Mouse (Mus musculus): ENCODE measurements around the gene Rxrb. TPM values are rescaled to one million over a fixed set of nuclear protein-coding genes. Genes with fewer than 3 reads are reported as not detected.

Gene Rxrb
- polyA plus RNA-seq, 1 experiment from 2014 or later, result 35.7 TPM

GRCm38 (mm10) chr17:34072091-34072490, 40.5 kb downstream of the Rxrb start:
- H3K27ac ChIP-seq (ENCODE audit: low read length), result no peak overlapping the region
- TF ChIP-seq EP300 (IDR thresholded peaks at IDR 0.05) (no peak), CTCF (IDR thresholded peaks at IDR 0.05) (no peak)
- H3K4me3 ChIP-seq (ENCODE audit: low read depth, low read length), result no peak overlapping the region
- H3K27me3 ChIP-seq (replicated peaks; ENCODE audit: insufficient read depth, low read length), result peaks cover 9% of the 10 kb centered on the region; the same call in 1 of the 2 replicates
- ATAC-seq, result no peak
- no peak overlapping the region for H3K9ac ChIP-seq (replicated peaks; ENCODE audit: low read depth)
- no peaks in the 10 kb centered on the region for H3K36me3 ChIP-seq (ENCODE audit: insufficient read depth, low read length)
- no peaks in the 10 kb centered on the region for H3K4me1 ChIP-seq (ENCODE audit: insufficient read depth, low read depth, low read length)
- no peaks in the 10 kb centered on the region for H3K9me3 ChIP-seq (ENCODE audit: low read length)
- DNase-seq (ENCODE audit: low spot score), result peak; percentile 33
- WGBS, result 64% methylated on average over 5 of the region's 5 CpGs
- no peak overlapping the region for H3K4me2 ChIP-seq (replicated peaks; ENCODE audit: low read depth, low read length)

GRCm38 (mm10) chr17:34075271-34075670, 43.7 kb downstream of the Rxrb start:
- peak; percentile 50 for DNase-seq (ENCODE audit: low spot score)
- no peak overlapping the region for H3K4me3 ChIP-seq (ENCODE audit: low read depth, low read length)
- no peaks in the 10 kb centered on the region for H3K4me1 ChIP-seq (ENCODE audit: insufficient read depth, low read depth, low read length)
- 38% methylated on average over 7 of the region's 7 CpGs for WGBS
- peak; percentile 72 for TF ChIP-seq CTCF (IDR thresholded peaks at IDR 0.05)
- no peak for TF ChIP-seq EP300 (IDR thresholded peaks at IDR 0.05)
- no peak overlapping the region for H3K27ac ChIP-seq (ENCODE audit: low read length)
- no peak for ATAC-seq
- peaks cover 14% of the 10 kb centered on the region; the same call in 1 of the 2 replicates for H3K27me3 ChIP-seq (replicated peaks; ENCODE audit: insufficient read depth, low read length)
- H3K4me2 ChIP-seq (replicated peaks; ENCODE audit: low read depth, low read length), result no peak overlapping the region
- no peak overlapping the region for H3K9ac ChIP-seq (replicated peaks; ENCODE audit: low read depth)
- H3K36me3 ChIP-seq (ENCODE audit: insufficient read depth, low read length), result no peaks in the 10 kb centered on the region
- no peaks in the 10 kb centered on the region for H3K9me3 ChIP-seq (ENCODE audit: low read length)

GRCm38 (mm10) chr17:34077549-34077948, 45.9 kb downstream of the Rxrb start:
- peak; percentile 54; the same call in 1 of the 2 replicates for ATAC-seq

GRCm38 (mm10) chr17:34078148-34078547, 46.5 kb downstream of the Rxrb start:
- no peak overlapping the region for H3K4me3 ChIP-seq (ENCODE audit: low read depth, low read length)
- ATAC-seq, result no peak
- no peak for DNase-seq (ENCODE audit: low spot score)
- no peak overlapping the region for H3K27ac ChIP-seq (ENCODE audit: low read length)
- H3K4me1 ChIP-seq (ENCODE audit: insufficient read depth, low read depth, low read length), result no peaks in the 10 kb centered on the region
- H3K27me3 ChIP-seq (replicated peaks; ENCODE audit: insufficient read depth, low read length), result peaks cover 14% of the 10 kb centered on the region; the same call in 1 of the 2 replicates
- no peaks in the 10 kb centered on the region for H3K9me3 ChIP-seq (ENCODE audit: low read length)
- TF ChIP-seq CTCF (IDR thresholded peaks at IDR 0.05), result no peak
- TF ChIP-seq EP300 (IDR thresholded peaks at IDR 0.05), result no peak
- H3K4me2 ChIP-seq (replicated peaks; ENCODE audit: low read depth, low read length), result no peak overlapping the region
- WGBS, result 54% methylated on average over 4 of the region's 4 CpGs
- no peak overlapping the region for H3K9ac ChIP-seq (replicated peaks; ENCODE audit: low read depth)
- no peaks in the 10 kb centered on the region for H3K36me3 ChIP-seq (ENCODE audit: insufficient read depth, low read length)

More at GRCm38 (mm10) chr17:34077549-34077948, 45.9 kb downstream of the Rxrb start:
- no peaks in the 10 kb centered on the region for H3K4me1 ChIP-seq (ENCODE audit: insufficient read depth, low read depth, low read length)
- no peak overlapping the region for H3K4me3 ChIP-seq (ENCODE audit: low read depth, low read length)
- H3K36me3 ChIP-seq (ENCODE audit: insufficient read depth, low read length), result no peaks in the 10 kb centered on the region
- TF ChIP-seq EP300 (IDR thresholded peaks at IDR 0.05) (no peak), CTCF (IDR thresholded peaks at IDR 0.05) (peak; percentile 80)
- DNase-seq (ENCODE audit: low spot score), result peak; percentile 89
- no peak overlapping the region for H3K27ac ChIP-seq (ENCODE audit: low read length)
- H3K9me3 ChIP-seq (ENCODE audit: low read length), result no peaks in the 10 kb centered on the region
- H3K9ac ChIP-seq (replicated peaks; ENCODE audit: low read depth), result no peak overlapping the region
- WGBS, result under 1% methylated on average over 9 of the region's 9 CpGs
- no peak overlapping the region for H3K4me2 ChIP-seq (replicated peaks; ENCODE audit: low read depth, low read length)
- peaks cover 14% of the 10 kb centered on the region; the same call in 1 of the 2 replicates for H3K27me3 ChIP-seq (replicated peaks; ENCODE audit: insufficient read depth, low read length)

GRCm38 (mm10) chr17:34079002-34079401, 47.4 kb downstream of the Rxrb start:
- TF ChIP-seq CTCF (IDR thresholded peaks at IDR 0.05), result no peak
- TF ChIP-seq EP300 (IDR thresholded peaks at IDR 0.05), result no peak
- DNase-seq (ENCODE audit: low spot score) (no peak), ATAC-seq (no peak)
- H3K36me3 ChIP-seq (ENCODE audit: insufficient read depth, low read length), result no peaks in the 10 kb centered on the region
- H3K27me3 ChIP-seq (replicated peaks; ENCODE audit: insufficient read depth, low read length), result peaks cover 14% of the 10 kb centered on the region; the same call in 1 of the 2 replicates
- H3K9ac ChIP-seq (replicated peaks; ENCODE audit: low read depth), result no peak overlapping the region
- 82% methylated on average over 11 of the region's 11 CpGs for WGBS
- H3K27ac ChIP-seq (ENCODE audit: low read length), result no peak overlapping the region
- no peaks in the 10 kb centered on the region for H3K9me3 ChIP-seq (ENCODE audit: low read length)
- no peak overlapping the region for H3K4me2 ChIP-seq (replicated peaks; ENCODE audit: low read depth, low read length)
- H3K4me3 ChIP-seq (ENCODE audit: low read depth, low read length), result no peak overlapping the region
- no peaks in the 10 kb centered on the region for H3K4me1 ChIP-seq (ENCODE audit: insufficient read depth, low read depth, low read length)

- Histone ChIP-seq H3K4me2 (replicated peaks; ENCODE audit: low read depth, low read length) (no peak overlapping the region), H3K27ac (ENCODE audit: low read length) (no peak overlapping the region), H3K4me1 (ENCODE audit: insufficient read depth, low read depth, low read length) (no peaks in the 10 kb centered on the region), H3K4me3 (ENCODE audit: low read depth, low read length) (no peak overlapping the region), H3K36me3 (ENCODE audit: insufficient read depth, low read length) (no peaks in the 10 kb centered on the region), H3K9me3 (ENCODE audit: low read length) (no peaks in the 10 kb centered on the region), H3K9ac (replicated peaks; ENCODE audit: low read depth) (no peak overlapping the region), H3K27me3 (replicated peaks; ENCODE audit: insufficient read depth, low read length) (peaks cover 14% of the 10 kb centered on the region; the same call in 1 of the 2 replicates)
- WGBS, result 21% methylated on average over 5 of the region's 5 CpGs
- TF ChIP-seq EP300 (IDR thresholded peaks at IDR 0.05), result no peak
- TF ChIP-seq CTCF (IDR thresholded peaks at IDR 0.05), result no peak
- peak; percentile 91 for DNase-seq (ENCODE audit: low spot score)
- ATAC-seq, result peak; percentile 88
Measured at GRCm38 (mm10) chr17:34079621-34080020, 48.0 kb downstream of the Rxrb start.

- Histone ChIP-seq H3K27ac (ENCODE audit: low read length) (no peak overlapping the region), H3K9ac (replicated peaks; ENCODE audit: low read depth) (no peak overlapping the region), H3K4me3 (ENCODE audit: low read depth, low read length) (no peak overlapping the region), H3K4me2 (replicated peaks; ENCODE audit: low read depth, low read length) (no peak overlapping the region), H3K9me3 (ENCODE audit: low read length) (no peaks in the 10 kb centered on the region), H3K36me3 (ENCODE audit: insufficient read depth, low read length) (no peaks in the 10 kb centered on the region), H3K27me3 (replicated peaks; ENCODE audit: insufficient read depth, low read length) (no peaks in the 10 kb centered on the region), H3K4me1 (ENCODE audit: insufficient read depth, low read depth, low read length) (no peaks in the 10 kb centered on the region)
- WGBS, result 15% methylated on average over 8 of the region's 8 CpGs
- DNase-seq (ENCODE audit: low spot score) (no peak), ATAC-seq (no peak)
- TF ChIP-seq EP300 (IDR thresholded peaks at IDR 0.05) (no peak), CTCF (IDR thresholded peaks at IDR 0.05) (no peak)
Measured at GRCm38 (mm10) chr17:34083104-34083503, 51.5 kb downstream of the Rxrb start.

All from lung, postnatal 0 days (tissue).